Mouse (Mus musculus): ENCODE measurements at regions not wholly inside any gene's neighbourhood (a gene's known extent, or its start where the extent isn't known, plus 50 kb on each side); places are given as distances from the start of the nearest gene placed in this dataset.
A peak's percentile ranks its signal among the peaks of the same experiment; 100 is the strongest.

DNA sequence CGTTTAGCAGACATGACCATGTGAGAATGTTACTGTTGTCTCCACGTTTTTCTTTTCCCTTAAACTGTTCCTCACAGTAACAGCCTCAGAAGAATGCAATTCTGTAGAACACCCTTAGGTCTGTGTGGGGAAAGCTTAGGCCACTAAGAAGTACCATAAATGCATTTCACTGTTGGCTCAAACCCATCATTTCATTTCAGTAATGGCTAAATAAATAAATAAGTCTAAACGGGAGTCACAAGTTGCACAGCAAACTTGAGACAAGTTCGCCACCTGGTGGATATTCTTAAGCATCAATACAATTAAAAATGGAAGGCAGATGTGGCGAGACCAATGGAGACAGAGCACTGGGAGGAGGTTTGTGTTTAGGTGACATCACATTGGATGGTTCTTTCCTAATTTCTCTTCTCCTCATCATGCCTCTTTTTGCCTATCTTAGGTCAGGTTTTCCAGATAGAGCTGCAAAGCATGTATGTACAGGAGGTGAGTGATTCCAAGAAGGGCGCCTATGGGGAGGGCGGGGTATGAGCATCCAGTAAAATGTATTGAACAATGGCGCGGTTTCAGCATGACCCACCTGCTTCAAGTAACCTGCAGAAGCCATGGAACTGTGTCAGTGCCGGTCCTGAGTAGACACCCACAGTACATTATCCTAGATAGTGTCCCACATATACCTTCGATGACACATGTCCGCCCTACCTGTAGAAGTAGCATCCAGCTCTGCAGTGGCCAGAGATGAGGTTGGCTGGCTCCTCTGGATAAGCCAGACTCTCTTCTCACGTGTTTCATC, 128.8 kb upstream of the Car8 start:
- no peak overlapping the region for H3K27ac ChIP-seq (ENCODE audit: insufficient read depth, low read length)
- H3K4me1 ChIP-seq (ENCODE audit: control insufficient read depth, insufficient read depth, low read length), result no peaks in the 10 kb centered on the region
- 63% methylated on average over 13 of the region's 13 CpGs for WGBS
- TF ChIP-seq POLR2A (IDR thresholded peaks at IDR 0.05; ENCODE audit: borderline replicate concordance, insufficient read depth, low read length), result no peak
- peak; percentile 17; the same call in 1 of the 2 replicates for TF ChIP-seq CTCF (IDR thresholded peaks at IDR 0.05; ENCODE audit: borderline replicate concordance, insufficient read depth, low read depth, low read length)
- no peaks in the 10 kb centered on the region for H3K27me3 ChIP-seq (ENCODE audit: control insufficient read depth, insufficient read depth, low read length)
- no peak overlapping the region for H3K4me3 ChIP-seq (replicated peaks; ENCODE audit: insufficient read depth, low read depth, low read length)
- peak in 1 of 2 experiments; percentile 38 for DNase-seq

DNA sequence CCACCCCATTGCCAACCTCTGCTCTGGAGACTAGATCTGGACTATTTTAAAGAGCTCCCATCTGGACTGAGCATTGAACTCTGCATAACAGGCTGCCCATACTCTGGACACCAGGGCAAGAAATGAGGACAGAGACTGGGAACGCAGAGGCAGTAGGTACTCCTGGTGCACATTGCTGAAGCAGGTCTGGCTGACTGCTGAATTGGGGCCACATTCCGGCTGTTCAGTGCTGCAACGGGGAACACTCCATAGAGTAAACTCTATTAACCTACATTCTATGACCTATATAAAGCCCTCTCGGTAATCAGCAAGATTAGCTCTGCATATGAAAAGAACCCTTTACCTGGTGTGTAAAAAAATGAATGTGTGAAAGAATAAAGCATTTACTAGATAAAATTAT, 128.1 kb upstream of the Car8 start:
- H3K27me3 ChIP-seq (ENCODE audit: control insufficient read depth, insufficient read depth, low read length), result no peaks in the 10 kb centered on the region
- TF ChIP-seq CTCF (IDR thresholded peaks at IDR 0.05; ENCODE audit: borderline replicate concordance, insufficient read depth, low read depth, low read length) (no peak), POLR2A (IDR thresholded peaks at IDR 0.05; ENCODE audit: borderline replicate concordance, insufficient read depth, low read length) (no peak)
- no peaks in the 10 kb centered on the region for H3K4me1 ChIP-seq (ENCODE audit: control insufficient read depth, insufficient read depth, low read length)
- peak in 1 of 2 experiments; percentile 24 for DNase-seq
- whole genome bisulfite sequencing, result 75% methylated on average over 4 of the region's 4 CpGs
- H3K27ac ChIP-seq (ENCODE audit: insufficient read depth, low read length), result no peak overlapping the region
- no peak overlapping the region for H3K4me3 ChIP-seq (replicated peaks; ENCODE audit: insufficient read depth, low read depth, low read length)

DNA sequence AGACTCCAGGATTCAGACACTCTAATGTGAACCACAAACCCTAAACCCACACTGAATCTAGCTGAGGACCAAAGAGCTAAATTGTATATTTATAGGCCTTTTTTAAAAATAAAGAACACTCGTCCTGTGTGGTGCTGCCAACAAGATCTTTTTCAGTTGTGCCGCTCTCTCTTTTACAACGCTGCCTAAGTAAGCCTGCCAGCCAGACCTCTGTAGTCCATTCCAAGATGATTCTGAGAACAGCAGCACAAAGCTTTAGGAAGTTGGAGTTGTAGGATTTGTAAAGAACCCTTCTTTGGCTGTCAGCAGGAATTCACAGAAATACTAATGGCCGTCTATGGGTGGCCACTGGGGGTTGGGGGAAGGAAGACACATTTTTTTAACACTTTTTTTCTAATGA, 123.6 kb upstream of the Car8 start:
- Histone ChIP-seq H3K27ac (ENCODE audit: insufficient read depth, low read length) (no peak overlapping the region), H3K27me3 (ENCODE audit: control insufficient read depth, insufficient read depth, low read length) (no peaks in the 10 kb centered on the region), H3K4me1 (ENCODE audit: control insufficient read depth, insufficient read depth, low read length) (no peaks in the 10 kb centered on the region), H3K4me3 (replicated peaks; ENCODE audit: insufficient read depth, low read depth, low read length) (no peak overlapping the region)
- TF ChIP-seq CTCF (IDR thresholded peaks at IDR 0.05; ENCODE audit: borderline replicate concordance, insufficient read depth, low read depth, low read length) (no peak), POLR2A (IDR thresholded peaks at IDR 0.05; ENCODE audit: borderline replicate concordance, insufficient read depth, low read length) (no peak)
- DNase-seq, result no peak
- WGBS, result 67% methylated on average over 4 of the region's 4 CpGs

DNA sequence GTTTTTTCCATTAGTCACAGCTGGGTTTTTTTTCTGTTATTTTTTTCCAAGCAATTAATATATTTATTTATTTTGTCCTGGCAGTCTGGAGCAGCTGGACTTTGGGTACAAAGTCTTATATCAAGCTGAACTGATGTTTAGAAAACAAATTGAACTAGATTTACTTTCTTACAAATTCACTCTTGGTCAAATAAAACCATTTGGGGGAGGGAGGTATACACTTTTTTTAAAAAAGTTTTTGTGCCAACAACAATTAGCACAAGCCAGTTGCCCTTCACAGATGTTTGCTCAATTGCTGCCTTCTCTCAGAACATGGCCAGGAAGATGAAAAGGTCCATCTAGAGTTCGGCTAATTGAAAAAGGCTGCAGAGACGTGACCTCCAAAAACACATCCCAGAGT, 123.1 kb upstream of the Car8 start:
- 40% methylated on average over 2 of the region's 2 CpGs for WGBS
- H3K27me3 ChIP-seq (ENCODE audit: control insufficient read depth, insufficient read depth, low read length), result no peaks in the 10 kb centered on the region
- no peak for TF ChIP-seq POLR2A (IDR thresholded peaks at IDR 0.05; ENCODE audit: borderline replicate concordance, insufficient read depth, low read length)
- TF ChIP-seq CTCF (IDR thresholded peaks at IDR 0.05; ENCODE audit: borderline replicate concordance, insufficient read depth, low read depth, low read length), result no peak
- H3K4me3 ChIP-seq (replicated peaks; ENCODE audit: insufficient read depth, low read depth, low read length), result no peak overlapping the region
- no peak overlapping the region for H3K27ac ChIP-seq (ENCODE audit: insufficient read depth, low read length)
- no peaks in the 10 kb centered on the region for H3K4me1 ChIP-seq (ENCODE audit: control insufficient read depth, insufficient read depth, low read length)
- DNase-seq, result no peak

DNA sequence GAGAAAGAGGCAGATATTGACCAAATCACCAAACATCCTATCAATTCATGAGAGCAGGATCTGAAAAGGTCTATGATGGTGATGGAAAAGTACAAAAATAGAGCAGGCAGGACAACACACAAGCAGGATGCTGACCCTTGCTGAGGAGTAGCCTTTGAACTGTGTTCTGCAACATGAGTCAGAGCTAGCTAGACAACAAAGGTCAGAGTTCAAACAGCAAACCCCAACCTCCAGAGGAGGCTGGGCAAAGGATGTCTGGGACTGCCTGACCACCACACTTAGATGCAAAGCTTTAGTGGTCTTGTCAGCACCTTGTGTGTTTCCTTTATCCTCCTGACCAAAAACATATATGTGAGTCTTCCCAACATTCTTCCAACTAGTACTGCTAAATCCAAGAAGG, 122.5 kb upstream of the Car8 start:
- no peak for DNase-seq
- TF ChIP-seq POLR2A (IDR thresholded peaks at IDR 0.05; ENCODE audit: borderline replicate concordance, insufficient read depth, low read length), result no peak
- no peak for TF ChIP-seq CTCF (IDR thresholded peaks at IDR 0.05; ENCODE audit: borderline replicate concordance, insufficient read depth, low read depth, low read length)
- Histone ChIP-seq H3K27me3 (ENCODE audit: control insufficient read depth, insufficient read depth, low read length) (no peaks in the 10 kb centered on the region), H3K4me3 (replicated peaks; ENCODE audit: insufficient read depth, low read depth, low read length) (no peak overlapping the region), H3K4me1 (ENCODE audit: control insufficient read depth, insufficient read depth, low read length) (no peaks in the 10 kb centered on the region), H3K27ac (ENCODE audit: insufficient read depth, low read length) (no peak overlapping the region)

DNA sequence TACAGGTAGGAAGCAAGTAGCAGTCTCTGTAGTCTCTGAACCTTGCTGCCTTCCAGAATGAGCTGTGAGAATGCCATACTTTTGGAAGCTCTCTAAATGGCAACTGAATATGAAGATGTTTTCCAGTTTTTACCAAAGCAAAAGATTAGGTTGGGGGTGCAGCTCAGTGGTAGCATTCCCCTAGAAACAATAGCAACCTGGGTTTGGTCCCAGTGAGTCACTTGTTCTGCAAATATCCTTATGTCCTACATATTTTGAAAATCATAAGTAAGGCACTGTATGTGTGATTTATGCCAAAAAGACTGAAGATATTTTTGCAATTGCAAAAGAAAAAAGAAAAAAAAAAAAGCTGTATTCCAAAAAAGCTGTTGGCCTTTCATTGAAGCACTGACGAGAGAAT, 118.6 kb upstream of the Car8 start:
- Histone ChIP-seq H3K27me3 (ENCODE audit: control insufficient read depth, insufficient read depth, low read length) (no peaks in the 10 kb centered on the region), H3K27ac (ENCODE audit: insufficient read depth, low read length) (no peak overlapping the region), H3K4me1 (ENCODE audit: control insufficient read depth, insufficient read depth, low read length) (no peaks in the 10 kb centered on the region), H3K4me3 (replicated peaks; ENCODE audit: insufficient read depth, low read depth, low read length) (no peak overlapping the region)
- no peak for DNase-seq
- TF ChIP-seq POLR2A (IDR thresholded peaks at IDR 0.05; ENCODE audit: borderline replicate concordance, insufficient read depth, low read length) (no peak), CTCF (IDR thresholded peaks at IDR 0.05; ENCODE audit: borderline replicate concordance, insufficient read depth, low read depth, low read length) (no peak)
- 92% methylated on average over 1 of the region's 1 CpGs for WGBS

DNA sequence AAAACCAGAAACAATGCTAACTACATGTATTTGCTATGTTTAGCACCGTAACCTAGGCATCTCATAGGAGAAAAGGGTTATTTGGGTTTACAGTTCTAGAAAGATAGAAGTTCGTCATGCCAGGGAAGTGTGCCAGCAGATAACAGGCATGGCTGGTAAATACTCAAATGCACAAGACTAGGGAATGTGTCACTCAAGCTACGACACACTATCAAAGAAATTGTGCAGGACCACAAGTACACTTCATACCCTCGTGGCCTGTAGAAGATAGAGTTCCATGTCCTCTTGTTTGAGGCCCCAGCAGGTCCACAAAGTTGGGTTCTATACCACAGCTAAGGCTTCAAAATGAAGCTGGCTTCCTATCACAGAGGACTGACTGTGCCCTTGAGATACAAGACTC, 103.1 kb upstream of the Car8 start:
- TF ChIP-seq POLR2A (IDR thresholded peaks at IDR 0.05; ENCODE audit: borderline replicate concordance, insufficient read depth, low read length) (no peak), CTCF (IDR thresholded peaks at IDR 0.05; ENCODE audit: borderline replicate concordance, insufficient read depth, low read depth, low read length) (no peak)
- no peak overlapping the region for H3K27ac ChIP-seq (ENCODE audit: insufficient read depth, low read length)
- DNase-seq, result no peak
- H3K4me1 ChIP-seq (ENCODE audit: control insufficient read depth, insufficient read depth, low read length), result no peaks in the 10 kb centered on the region
- WGBS, result 58% methylated on average over 4 of the region's 4 CpGs
- no peak overlapping the region for H3K4me3 ChIP-seq (replicated peaks; ENCODE audit: insufficient read depth, low read depth, low read length)
- no peaks in the 10 kb centered on the region for H3K27me3 ChIP-seq (ENCODE audit: control insufficient read depth, insufficient read depth, low read length)

DNA sequence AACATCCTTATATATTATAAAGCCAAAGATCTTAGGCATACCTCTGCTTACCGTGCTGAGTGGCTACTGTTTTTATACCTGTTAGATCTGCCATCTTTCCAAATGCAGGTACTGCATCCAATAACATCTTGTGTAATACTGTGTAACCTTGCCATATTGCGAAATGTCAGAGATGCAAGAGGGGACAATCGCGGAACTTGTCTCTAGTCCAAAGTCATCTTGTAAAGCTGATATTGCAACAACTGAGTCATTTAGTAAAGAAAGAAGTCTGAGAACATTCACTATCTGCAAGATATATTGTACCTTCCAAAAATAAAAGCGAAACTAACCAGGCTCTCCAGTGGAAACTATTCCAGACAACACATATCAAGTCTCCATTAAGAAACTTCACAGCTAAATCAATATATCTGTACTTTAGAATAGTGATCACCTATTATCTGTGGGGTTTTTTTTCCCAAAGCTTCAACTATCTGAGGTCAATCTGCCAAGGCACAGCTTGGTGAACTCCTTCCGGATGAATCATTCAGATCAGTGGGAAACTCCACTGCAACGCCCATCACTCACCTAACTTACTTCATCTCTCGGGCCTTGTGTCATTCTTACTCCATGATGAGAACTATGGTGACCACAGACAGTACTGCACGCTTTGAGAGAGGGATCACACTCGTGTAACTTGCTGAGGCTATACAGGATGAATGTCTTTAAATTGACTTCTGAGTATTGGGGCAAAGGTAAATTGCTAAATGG, 70.6 kb upstream of the Car8 start:
- Histone ChIP-seq H3K27me3 (ENCODE audit: control insufficient read depth, insufficient read depth, low read length) (no peaks in the 10 kb centered on the region), H3K4me3 (replicated peaks; ENCODE audit: insufficient read depth, low read depth, low read length) (no peak overlapping the region), H3K27ac (ENCODE audit: insufficient read depth, low read length) (no peak overlapping the region), H3K4me1 (ENCODE audit: control insufficient read depth, insufficient read depth, low read length) (no peaks in the 10 kb centered on the region)
- DNase-seq, result no peak
- WGBS, result 88% methylated on average over 10 of the region's 10 CpGs
- no peak for TF ChIP-seq POLR2A (IDR thresholded peaks at IDR 0.05; ENCODE audit: borderline replicate concordance, insufficient read depth, low read length)

All from cerebellum, adult 2 months (tissue).